Mouse (Mus musculus) embryo, embryonic 11 days (tissue): Measurements from ENCODE around the gene Nup62.
"Not testable (repeated sequence)": the region's sequence is repeated elsewhere in the genome, so short reads cannot be mapped to it uniquely, and the experiment has no call there.

Source experiments
- DNase-seq: peaks from one replicate; pipeline ENCODE4 v3.0.0-alpha.2; 2015

The Nup62 gene

DNA sequence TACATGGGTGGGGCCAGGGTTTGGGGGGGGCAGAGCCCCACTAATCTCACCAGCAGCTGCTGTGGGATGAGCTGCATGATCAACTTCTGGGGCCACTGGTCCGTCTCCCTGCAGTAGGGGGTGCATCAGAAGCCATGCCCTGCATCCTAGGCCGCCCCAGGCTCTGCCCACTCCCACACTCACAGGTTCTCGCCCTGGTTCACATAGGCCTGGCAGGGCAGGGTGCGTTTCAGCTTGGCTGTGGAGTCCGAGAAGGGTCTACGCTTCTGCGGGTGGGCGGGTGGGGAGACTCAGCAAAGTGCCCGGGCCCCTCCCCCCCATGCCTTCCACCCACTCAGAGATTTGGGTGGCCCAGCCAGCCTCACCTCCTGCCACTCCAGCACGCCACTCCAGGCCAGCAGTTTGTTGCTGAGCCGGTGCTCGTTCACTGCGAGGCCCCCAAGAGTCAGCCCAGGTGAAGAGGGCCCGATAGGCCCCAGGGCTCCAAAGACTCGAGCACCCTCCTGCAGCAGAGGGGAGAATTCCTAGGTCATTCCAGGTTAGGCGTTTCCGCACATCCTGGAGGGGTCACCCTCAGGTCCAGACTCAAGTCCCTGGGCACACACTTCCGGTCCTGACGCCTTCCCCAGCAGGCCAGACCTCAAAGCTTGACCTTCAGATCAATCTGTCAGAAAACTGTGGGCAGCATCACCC is 51.3 kb downstream of the Nup62 start:
- no peak for DNase-seq

- DNase-seq: no peak
Observed at GRCm38 (mm10) chr7:44867802-44868201, 51.9 kb downstream of the Nup62 start.

DNA sequence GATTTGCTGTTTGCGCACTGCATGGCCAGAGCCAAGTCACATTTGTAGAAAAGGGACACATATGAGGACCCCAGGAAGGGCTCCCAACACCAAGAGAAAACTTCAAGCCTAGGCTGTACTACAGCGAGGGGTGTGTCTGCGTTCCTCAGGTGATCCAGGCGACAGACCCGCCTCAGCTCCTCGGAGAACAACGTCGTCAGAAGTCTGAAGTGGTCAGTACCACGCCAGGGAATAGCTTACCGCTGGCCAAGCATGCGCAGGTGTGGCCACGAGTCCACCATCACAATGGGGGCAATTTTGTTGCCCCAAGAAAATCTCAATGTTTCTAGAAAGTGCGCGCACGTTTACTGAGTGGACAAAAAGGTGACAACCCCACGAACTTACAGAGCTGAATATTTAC is 52.6 kb downstream of the Nup62 start:
- no peak for DNase-seq

DNA sequence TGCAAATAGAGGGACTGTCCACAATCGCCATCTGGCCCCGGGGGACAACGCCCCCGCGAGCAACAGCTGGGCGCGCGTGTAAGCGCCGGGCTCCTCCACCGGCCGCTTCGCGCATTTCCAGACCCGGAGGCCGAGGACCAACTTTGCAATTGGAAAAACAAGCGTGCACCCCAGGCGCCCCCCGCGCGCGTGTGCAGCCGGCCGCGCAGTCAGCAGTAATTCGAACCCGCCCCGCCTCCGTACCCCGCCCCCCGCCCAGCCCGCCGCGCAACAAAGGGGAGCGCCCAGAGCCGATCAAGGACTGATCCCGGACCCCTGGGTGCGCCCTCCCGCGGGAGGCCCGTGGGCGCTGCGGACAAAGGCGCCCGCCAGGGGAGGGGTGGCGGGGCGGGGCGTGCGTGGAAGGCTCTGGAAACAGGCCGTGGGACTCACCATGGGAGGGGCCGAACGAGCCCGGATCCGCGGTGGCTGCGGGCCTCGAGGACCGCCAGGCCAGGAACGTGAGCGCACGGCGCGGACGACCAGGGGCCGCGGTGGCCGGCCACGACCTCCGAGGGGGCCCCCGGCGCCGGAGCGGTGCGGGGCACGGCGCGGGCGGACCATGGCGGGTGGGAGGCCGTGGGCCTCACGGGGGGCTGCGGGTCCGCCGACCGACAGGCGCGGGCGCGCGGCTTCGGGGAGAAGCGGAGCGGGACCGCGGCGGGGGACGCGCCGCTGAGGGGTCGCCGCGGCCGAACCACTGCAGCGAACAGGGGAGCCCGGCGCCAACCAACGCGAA is 53.2 kb downstream of the Nup62 start:
- peak; percentile 83 for DNase-seq

GRCm38 (mm10) chr7:44869697-44870528 is 54.0 kb downstream of the Nup62 start, which contains the start of gene Ptov1:
Ptov1 (minus strand) TSS chr7:44869788.
- DNase-seq: peak; percentile 95

GRCm38 (mm10) chr7:44870614-44871013 is 54.7 kb downstream of the Nup62 start:
- DNase-seq: no peak

- no peak for DNase-seq
Observed at GRCm38 (mm10) chr7:44871181-44871580, 55.3 kb downstream of the Nup62 start.

GRCm38 (mm10) chr7:44871774-44872173 is 55.9 kb downstream of the Nup62 start:
- DNase-seq: not testable (repeated sequence)

GRCm38 (mm10) chr7:44877833-44878232 is 61.9 kb downstream of the Nup62 start:
- no peak for DNase-seq
